Mouse (Mus musculus): ENCODE measurements around the gene Ssu2.
A peak's percentile ranks its signal among the peaks of the same experiment; 100 is the strongest.

- TF ChIP-seq CTCF (IDR thresholded peaks at IDR 0.05; ENCODE audit: low read depth, low read length) (peak; percentile 88), POLR2A (IDR thresholded peaks at IDR 0.05; ENCODE audit: extremely low read depth, insufficient read depth, low read length) (no peak)
Observed at GRCm38 (mm10) chr6:112362349-112362958, 25.4 kb downstream of the Ssu2 start.
